Mouse (Mus musculus) midbrain, embryonic 16.5 days (tissue): ENCODE data around the gene Ccl24. TPM values are rescaled to one million over a fixed set of nuclear protein-coding genes. Genes with fewer than 3 reads are reported as not detected.
"Not testable (repeated sequence)": the region's sequence is repeated elsewhere in the genome, so short reads cannot be mapped to it uniquely, and the experiment has no call there.

Experiments
- ATAC-seq: fragments of 200-750 bp; cut with Nextera tagmentation; 2 replicates; pipeline ENCODE4 v1.8.0; 2017; ENCODE audit warnings: moderate TSS enrichment
- H3K27ac ChIP-seq: fragments of 300-500 bp; sonication (generic); 2 replicates; pipeline ENCODE4 v1.5.1; 2014; ENCODE audit warnings: mild to moderate bottlenecking, low read length, mixed read lengths
- H3K27me3 ChIP-seq: fragments of 300-500 bp; sonication (generic); 2 replicates; pipeline ENCODE4 v1.6.1; 2014; ENCODE audit warnings: low read depth, low read length, mixed read lengths; ENCODE audit not compliant: control insufficient read depth, insufficient read depth
- H3K36me3 ChIP-seq: fragments of 300-500 bp; sonication (generic); 2 replicates; pipeline ENCODE4 v1.6.1; 2014; ENCODE audit warnings: mild to moderate bottlenecking, low read length, moderate library complexity, mixed read lengths; ENCODE audit not compliant: control insufficient read depth, insufficient read depth
- H3K4me1 ChIP-seq: fragments of 300-500 bp; sonication (generic); 2 replicates; pipeline ENCODE4 v1.6.1; 2014; ENCODE audit warnings: mild to moderate bottlenecking, low read length, mixed read lengths; ENCODE audit not compliant: control insufficient read depth, insufficient read depth
- H3K4me2 ChIP-seq: fragments of 300-500 bp; sonication (generic); 2 replicates; pipeline ENCODE4 v1.6.1; 2014; ENCODE audit warnings: mild to moderate bottlenecking, low read length, mixed read lengths
- H3K4me3 ChIP-seq: fragments of 300-500 bp; sonication (generic); 2 replicates; pipeline ENCODE4 v1.5.1; 2014; ENCODE audit warnings: low read depth, mild to moderate bottlenecking, low read length, moderate library complexity, mixed read lengths
- H3K9ac ChIP-seq: fragments of 300-500 bp; sonication (generic); 2 replicates; pipeline ENCODE4 v1.6.1; 2014; ENCODE audit warnings: low read depth, low read length, mixed read lengths
- H3K9me3 ChIP-seq: fragments of 300-500 bp; sonication (generic); replicated peaks from 2 replicates; pipeline ENCODE4 v1.6.1; 2014; ENCODE audit warnings: mild to moderate bottlenecking, low read length, mixed read lengths; ENCODE audit not compliant: control insufficient read depth, poor library complexity, severe bottlenecking
- WGBS: fragments of 180-500 bp; shearing (Covaris S2); extraction: QIAGEN DNeasy Blood & Tissue Kit; methylation state at CpG from one replicate; pipeline ENCODE4 v1.1.7; 2014; 5-methylcytosine and 5-hydroxymethylcytosine counted together
- polyA plus RNA-seq: library from polyadenylated mRNA; unstranded; fragments of >200 nt; fragmentation: Nextera tagmentation; extraction: Ambion mirVana; gene quantifications from 2 replicates; pipeline ENCODE4 v1.2.1, GENCODE M21; 2015

Ccl24 gene
- polyA plus RNA-seq, result 1.2 and 2.3 TPM in 2 replicates

DNA sequence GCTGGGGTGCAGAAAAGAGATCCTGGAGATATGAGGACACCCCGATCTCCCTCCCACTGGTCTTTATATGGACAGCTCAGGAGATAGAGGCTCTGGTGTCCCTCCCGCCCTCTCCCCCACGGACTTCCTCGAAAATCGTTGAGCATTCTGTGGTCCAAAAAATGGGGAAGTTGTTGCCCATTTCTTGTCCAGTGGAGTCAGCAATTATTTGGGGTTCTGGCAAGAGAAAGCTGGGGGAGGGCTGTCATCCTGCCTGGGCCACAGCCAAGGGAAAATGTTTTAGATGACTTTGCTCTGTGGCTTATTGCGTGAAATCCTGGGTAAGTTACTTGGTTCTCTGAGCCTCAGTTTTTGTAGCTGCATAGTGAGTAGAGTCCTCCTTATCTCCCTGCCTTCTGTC, at the start of gene Ccl24:
Gene Ccl24 (minus strand): TSS at position 44 of the 400 bp plus-strand sequence.
- H3K27me3 ChIP-seq, result no peaks in the 10 kb centered on the region
- no peaks in the 10 kb centered on the region for H3K4me1 ChIP-seq
- no peak within 1 kb of the TSS for H3K4me3 ChIP-seq
- no peak within 1 kb of the TSS for H3K9ac ChIP-seq
- no peak for ATAC-seq
- no peak within 1 kb of the TSS for H3K27ac ChIP-seq
- H3K9me3 ChIP-seq, result no peaks in the 10 kb centered on the region
- 92% methylated on average over 6 of the region's 6 CpGs for WGBS
- no peaks in the 10 kb centered on the region for H3K36me3 ChIP-seq
- H3K4me2 ChIP-seq, result no peak within 1 kb of the TSS

DNA sequence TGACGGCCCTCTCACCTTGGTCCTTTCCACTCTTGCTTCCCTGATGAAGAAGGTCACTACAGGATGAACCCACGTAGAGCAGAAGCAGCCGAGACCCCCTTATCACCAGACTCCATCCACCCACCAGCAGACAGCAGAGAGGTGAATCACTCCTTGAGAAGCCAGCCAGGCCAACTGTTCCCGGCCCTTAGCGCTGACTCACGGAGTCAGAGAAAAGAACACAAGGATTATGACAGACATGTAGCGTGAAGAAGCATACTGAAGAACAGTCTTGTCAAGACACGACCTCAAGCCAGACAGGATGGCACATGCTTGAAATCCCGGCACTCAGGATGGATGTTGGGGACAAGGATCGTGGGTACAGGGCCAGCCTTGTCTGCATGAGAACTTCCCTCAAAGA, 48.9 kb upstream of the Ccl24 start:
- Histone ChIP-seq H3K27ac (no peak overlapping the region), H3K9me3 (no peaks in the 10 kb centered on the region), H3K27me3 (no peaks in the 10 kb centered on the region), H3K4me2 (no peak overlapping the region), H3K9ac (no peak overlapping the region), H3K4me3 (no peak overlapping the region), H3K4me1 (no peaks in the 10 kb centered on the region), H3K36me3 (no peaks in the 10 kb centered on the region)
- 84% methylated on average over 10 of the region's 10 CpGs for WGBS
- no peak for ATAC-seq

DNA sequence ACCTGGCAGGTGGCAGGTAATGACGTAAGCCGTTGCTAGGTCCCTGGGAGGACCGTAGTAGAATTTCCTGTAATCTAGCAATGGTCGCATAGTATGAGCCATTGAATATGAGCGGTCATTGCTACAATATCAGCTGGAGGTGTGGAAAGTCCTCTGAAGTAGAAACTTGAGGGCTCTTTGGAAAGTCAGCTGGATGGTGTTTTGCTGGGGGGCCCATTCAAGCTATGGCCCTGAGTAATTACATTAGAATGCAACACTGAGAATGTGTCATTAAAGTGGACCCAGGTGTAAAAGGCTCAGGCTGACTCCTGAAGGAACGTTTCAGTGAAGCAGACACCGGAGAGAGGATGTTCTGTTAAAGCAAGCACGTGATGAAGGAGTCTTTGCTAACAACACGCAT, 47.7 kb upstream of the Ccl24 start:
- 86% methylated on average over 9 of the region's 9 CpGs for WGBS
- no peak for ATAC-seq
- H3K4me2 ChIP-seq, result no peak overlapping the region
- H3K4me3 ChIP-seq, result no peak overlapping the region
- H3K36me3 ChIP-seq, result no peaks in the 10 kb centered on the region
- no peaks in the 10 kb centered on the region for H3K4me1 ChIP-seq
- no peak overlapping the region for H3K27ac ChIP-seq
- H3K9ac ChIP-seq, result no peak overlapping the region
- H3K27me3 ChIP-seq, result no peaks in the 10 kb centered on the region
- no peaks in the 10 kb centered on the region for H3K9me3 ChIP-seq

DNA sequence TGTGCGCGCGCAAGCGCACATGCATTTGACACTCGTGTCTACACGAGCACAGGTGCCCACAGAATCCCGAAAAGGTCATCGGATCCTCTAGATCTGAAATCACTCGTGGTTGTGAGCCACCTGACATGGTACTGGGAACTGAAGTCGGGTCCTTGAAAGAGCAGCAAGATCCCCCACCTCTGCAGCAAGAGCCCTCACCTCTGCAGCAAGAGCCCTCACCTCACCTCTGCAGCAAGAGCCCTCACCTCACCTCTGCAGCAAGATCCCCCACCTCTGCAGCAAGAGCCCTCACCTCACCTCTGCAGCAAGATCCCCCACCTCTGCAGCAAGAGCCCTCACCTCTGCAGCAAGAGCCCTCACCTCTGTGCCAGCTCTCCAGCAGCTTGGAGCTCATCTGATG, 46.9 kb upstream of the Ccl24 start:
- H3K9ac ChIP-seq, H3K36me3 ChIP-seq, H3K27ac ChIP-seq, H3K27me3 ChIP-seq, H3K4me1 ChIP-seq, ATAC-seq, H3K4me2 ChIP-seq, H3K4me3 ChIP-seq, H3K9me3 ChIP-seq: not testable (repeated sequence)
- WGBS, result 87% methylated on average over 10 of the region's 10 CpGs

DNA sequence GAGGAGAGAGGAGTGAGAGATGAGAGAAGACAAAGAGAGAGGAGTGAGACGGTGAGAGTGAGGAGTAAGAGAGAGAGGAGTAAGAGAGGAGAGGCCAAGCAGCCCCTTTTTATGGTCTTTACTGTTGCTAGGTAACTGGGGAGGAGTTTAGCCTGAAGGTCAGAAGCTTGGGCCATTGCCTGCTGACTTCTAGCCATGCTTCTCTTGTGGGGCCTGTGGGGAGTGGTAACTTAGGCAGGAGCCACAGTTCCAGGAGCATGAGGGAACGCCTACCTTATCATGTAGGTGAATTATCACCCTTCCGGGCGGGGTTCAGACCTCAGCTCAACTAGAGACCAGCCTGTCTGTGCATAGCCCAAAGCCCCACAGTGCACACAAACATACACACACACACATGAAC, 36.9 kb upstream of the Ccl24 start:
- H3K4me1 ChIP-seq, result no peaks in the 10 kb centered on the region
- H3K4me2 ChIP-seq, result no peak overlapping the region
- H3K9ac ChIP-seq, result no peak overlapping the region
- H3K27ac ChIP-seq, result no peak overlapping the region
- H3K4me3 ChIP-seq, result no peak overlapping the region
- 0 out of 2 replicates have a peak, but pooled peaks cover 3% of the 10 kb centered on the region for H3K9me3 ChIP-seq
- H3K36me3 ChIP-seq, result no peaks in the 10 kb centered on the region
- WGBS, result 64% methylated on average over 4 of the region's 4 CpGs
- no peaks in the 10 kb centered on the region for H3K27me3 ChIP-seq
- no peak for ATAC-seq

DNA sequence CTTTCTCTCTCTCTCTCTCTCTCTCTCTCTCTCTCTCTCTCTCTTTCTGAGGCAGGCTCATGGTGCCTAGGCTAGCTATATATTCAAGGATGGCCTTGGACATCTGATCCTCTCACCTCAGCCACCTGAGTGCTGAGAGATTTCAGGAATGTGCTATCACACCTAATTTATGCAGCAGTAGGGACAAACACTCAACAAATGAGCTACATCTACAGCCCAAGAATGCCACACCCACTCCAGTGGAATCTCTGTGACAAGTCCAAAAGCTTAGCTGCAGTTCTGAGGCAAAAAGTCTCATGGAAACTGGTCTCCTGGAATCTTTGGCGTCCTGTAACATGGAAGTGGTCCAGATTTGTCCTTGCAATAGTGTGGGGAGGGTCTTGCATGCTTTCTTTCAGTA, 34.7 kb upstream of the Ccl24 start:
- ATAC-seq, result no peak
- no peaks in the 10 kb centered on the region for H3K27me3 ChIP-seq
- H3K4me1 ChIP-seq, result no peaks in the 10 kb centered on the region
- no peaks in the 10 kb centered on the region for H3K36me3 ChIP-seq
- H3K4me3 ChIP-seq, result no peak overlapping the region
- H3K9me3 ChIP-seq, result peaks cover 9% of the 10 kb centered on the region
- no peak overlapping the region for H3K27ac ChIP-seq
- H3K4me2 ChIP-seq, result no peak overlapping the region
- WGBS, result 51% methylated on average over 1 of the region's 1 CpGs
- H3K9ac ChIP-seq, result no peak overlapping the region

DNA sequence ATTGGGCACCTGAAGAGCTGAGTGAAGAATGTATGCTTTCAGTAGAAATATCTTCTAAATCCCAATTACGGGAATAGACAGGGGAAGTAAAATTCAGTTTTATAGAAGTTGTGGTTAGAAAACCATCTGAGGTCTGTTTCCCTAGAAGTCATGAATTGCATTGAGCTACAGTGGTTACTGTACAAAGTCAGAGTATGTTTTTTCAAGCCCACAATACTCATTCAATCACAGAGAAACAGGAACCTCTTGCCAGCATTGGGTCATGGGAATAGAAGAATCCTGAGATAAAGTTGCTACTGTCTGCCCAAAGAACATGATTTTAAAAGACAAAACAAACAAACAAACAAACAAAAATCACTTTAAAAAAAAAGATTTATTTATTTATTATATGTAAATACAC, 33.9 kb upstream of the Ccl24 start:
- H3K9me3 ChIP-seq, H3K27me3 ChIP-seq, H3K4me1 ChIP-seq, H3K36me3 ChIP-seq, H3K4me3 ChIP-seq, ATAC-seq, H3K27ac ChIP-seq, H3K9ac ChIP-seq, H3K4me2 ChIP-seq: not testable (repeated sequence)
- no CpG with 5 or more reads among the region's 1 CpGs for WGBS

DNA sequence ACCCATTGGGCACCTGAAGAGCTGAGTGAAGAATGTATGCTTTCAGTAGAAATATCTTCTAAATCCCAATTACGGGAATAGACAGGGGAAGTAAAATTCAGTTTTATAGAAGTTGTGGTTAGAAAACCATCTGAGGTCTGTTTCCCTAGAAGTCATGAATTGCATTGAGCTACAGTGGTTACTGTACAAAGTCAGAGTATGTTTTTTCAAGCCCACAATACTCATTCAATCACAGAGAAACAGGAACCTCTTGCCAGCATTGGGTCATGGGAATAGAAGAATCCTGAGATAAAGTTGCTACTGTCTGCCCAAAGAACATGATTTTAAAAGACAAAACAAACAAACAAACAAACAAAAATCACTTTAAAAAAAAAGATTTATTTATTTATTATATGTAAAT, 31.8 kb upstream of the Ccl24 start:
- not testable (repeated sequence) for ATAC-seq, H3K9ac ChIP-seq, H3K4me1 ChIP-seq, H3K27ac ChIP-seq, H3K4me3 ChIP-seq, H3K27me3 ChIP-seq, H3K9me3 ChIP-seq, H3K4me2 ChIP-seq, H3K36me3 ChIP-seq
- no CpG with 5 or more reads among the region's 1 CpGs for WGBS

DNA sequence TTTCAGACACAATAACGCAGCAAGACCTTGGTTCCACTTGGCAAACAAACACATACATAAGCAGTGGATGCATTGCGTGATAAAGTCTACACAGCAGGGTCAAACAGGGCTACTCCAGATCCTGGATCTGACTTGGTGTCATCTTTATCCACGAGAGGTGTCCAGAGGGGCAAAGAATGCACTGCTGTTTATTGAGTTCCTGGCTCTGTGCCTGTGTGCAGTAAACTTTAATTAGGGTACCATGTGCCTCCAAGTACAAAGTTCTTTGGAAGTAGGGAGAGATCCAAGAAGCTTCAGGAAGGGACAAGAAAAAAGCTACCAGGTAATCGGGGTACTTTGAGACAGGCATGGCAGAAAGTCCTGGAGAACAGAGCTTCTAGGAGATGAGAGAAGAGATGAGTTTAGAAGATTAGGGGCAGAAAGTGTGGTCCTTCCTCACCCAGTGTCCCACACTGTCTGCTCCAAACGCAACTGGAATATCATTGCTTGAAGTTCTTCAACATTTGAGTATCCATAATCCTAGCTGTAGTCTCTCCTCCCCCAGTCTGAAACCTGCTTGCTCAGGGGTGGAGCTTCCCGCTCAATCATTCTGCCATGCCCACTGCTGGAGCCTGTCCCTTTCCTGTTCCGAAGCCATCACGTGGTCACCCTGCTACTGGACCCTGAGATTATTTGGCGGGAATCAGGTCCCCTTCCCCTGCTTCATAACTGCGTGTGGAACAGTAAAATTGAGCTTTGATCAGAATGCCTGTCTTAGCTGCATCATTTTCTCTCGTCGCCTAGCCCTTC, 17.3 kb upstream of the Ccl24 start:
- Histone ChIP-seq H3K36me3 (no peaks in the 10 kb centered on the region), H3K4me1 (no peaks in the 10 kb centered on the region), H3K4me2 (no peak overlapping the region), H3K4me3 (no peak overlapping the region), H3K9me3 (no peaks in the 10 kb centered on the region), H3K27me3 (no peaks in the 10 kb centered on the region), H3K9ac (no peak overlapping the region), H3K27ac (no peak overlapping the region)
- WGBS, result 81% methylated on average over 10 of the region's 12 CpGs
- ATAC-seq, result no peak
